Mouse (Mus musculus) neural tube, embryonic 15.5 days (tissue): ENCODE results near the gene Map2. TPM values are rescaled to one million over a fixed set of nuclear protein-coding genes. Genes with fewer than 3 reads are reported as not detected.

Source experiments
- ATAC-seq: fragments of 200-750 bp; cut with Nextera tagmentation; 2 replicates; pipeline ENCODE4 v1.8.0; 2017; ENCODE audit warnings: mild to moderate bottlenecking, moderate TSS enrichment, moderate library complexity; ENCODE audit not compliant: low FRiP score
- H3K27ac ChIP-seq: fragments of 300-500 bp; sonication (generic); replicated peaks from 2 replicates; pipeline ENCODE4 v1.5.1; 2015; ENCODE audit warnings: mild to moderate bottlenecking, inconsistent platforms
- H3K27me3 ChIP-seq: fragments of 300-500 bp; sonication (generic); replicated peaks from 2 replicates; pipeline ENCODE4 v1.6.1; 2015; ENCODE audit warnings: inconsistent platforms
- H3K36me3 ChIP-seq: fragments of 300-500 bp; sonication (generic); 2 replicates; pipeline ENCODE4 v1.6.1; 2015; ENCODE audit warnings: inconsistent platforms
- H3K4me1 ChIP-seq: fragments of 300-500 bp; sonication (generic); 2 replicates; pipeline ENCODE4 v1.6.1; 2015; ENCODE audit warnings: inconsistent platforms
- H3K4me2 ChIP-seq: fragments of 300-500 bp; sonication (generic); 2 replicates; pipeline ENCODE4 v1.6.1; 2015; ENCODE audit warnings: inconsistent platforms, mild to moderate bottlenecking, moderate library complexity
- H3K4me3 ChIP-seq: fragments of 300-500 bp; sonication (generic); replicated peaks from 2 replicates; pipeline ENCODE4 v1.5.1; 2015; ENCODE audit warnings: mild to moderate bottlenecking, inconsistent platforms
- H3K9ac ChIP-seq: fragments of 300-500 bp; sonication (generic); replicated peaks from 2 replicates; pipeline ENCODE4 v1.6.1; 2015; ENCODE audit warnings: mild to moderate bottlenecking, inconsistent platforms
- H3K9me3 ChIP-seq: fragments of 300-500 bp; sonication (generic); replicated peaks from 2 replicates; pipeline ENCODE4 v1.6.1; 2016; ENCODE audit warnings: inconsistent platforms
- WGBS: fragments of 180-500 bp; shearing (Covaris S2); methylation state at CpG from one replicate; pipeline ENCODE4 v1.1.7; 2015; ENCODE audit warnings: mixed read lengths; 5-methylcytosine and 5-hydroxymethylcytosine counted together
- polyA plus RNA-seq: library from polyadenylated mRNA; unstranded; fragments of >200 nt; fragmentation: Nextera tagmentation; extraction: Ambion mirVana; gene quantifications from 2 replicates; pipeline ENCODE4 v1.2.1, GENCODE M21; 2015

Map2 gene
- polyA plus RNA-seq, 1 experiment from 2014 or later, result 359 TPM

GRCm38 (mm10) chr1:66263220-66263619 is 88.1 kb downstream of the Map2 start:
- Histone ChIP-seq H3K36me3 (no peaks in the 10 kb centered on the region), H3K27ac (no peak overlapping the region), H3K4me3 (no peak overlapping the region), H3K27me3 (no peaks in the 10 kb centered on the region), H3K4me1 (0 out of 2 replicates have a peak, but pooled peaks cover 5% of the 10 kb centered on the region), H3K9me3 (no peaks in the 10 kb centered on the region), H3K9ac (no peak overlapping the region), H3K4me2 (no peak overlapping the region)
- WGBS, result 24% methylated on average over 3 of the region's 3 CpGs
- no peak for ATAC-seq

- Histone ChIP-seq H3K4me3 (no peak overlapping the region), H3K27ac (no peak overlapping the region), H3K4me1 (0 out of 2 replicates have a peak, but pooled peaks cover 6% of the 10 kb centered on the region), H3K9me3 (no peaks in the 10 kb centered on the region), H3K36me3 (no peaks in the 10 kb centered on the region), H3K4me2 (no peak overlapping the region), H3K9ac (no peak overlapping the region), H3K27me3 (no peaks in the 10 kb centered on the region)
- no peak for ATAC-seq
- WGBS, result 26% methylated on average over 4 of the region's 4 CpGs
Observed at GRCm38 (mm10) chr1:66266231-66266924, 91.3 kb downstream of the Map2 start.

- Histone ChIP-seq H3K4me3 (no peak overlapping the region), H3K9ac (no peak overlapping the region), H3K36me3 (no peaks in the 10 kb centered on the region), H3K27me3 (no peaks in the 10 kb centered on the region), H3K27ac (no peak overlapping the region), H3K9me3 (no peaks in the 10 kb centered on the region), H3K4me2 (no peak overlapping the region), H3K4me1 (peaks cover 7% of the 10 kb centered on the region; the same call in 1 of the 2 replicates)
- WGBS, result 52% methylated on average over 5 of the region's 5 CpGs
- peak; percentile 47; the same call in 1 of the 2 replicates for ATAC-seq
Observed at GRCm38 (mm10) chr1:66277663-66278062, 102.6 kb downstream of the Map2 start.

GRCm38 (mm10) chr1:66279222-66280009 is 104.3 kb downstream of the Map2 start:
- H3K27ac ChIP-seq, result no peak overlapping the region
- H3K4me2 ChIP-seq, result no peak overlapping the region
- no peak overlapping the region for H3K4me3 ChIP-seq
- WGBS, result 81% methylated on average over 4 of the region's 4 CpGs
- H3K27me3 ChIP-seq, result no peaks in the 10 kb centered on the region
- ATAC-seq, result no peak
- no peak overlapping the region for H3K9ac ChIP-seq
- H3K9me3 ChIP-seq, result no peaks in the 10 kb centered on the region
- no peaks in the 10 kb centered on the region for H3K36me3 ChIP-seq
- peaks cover 7% of the 10 kb centered on the region; the same call in 1 of the 2 replicates for H3K4me1 ChIP-seq

GRCm38 (mm10) chr1:66280152-66280551 is 105.1 kb downstream of the Map2 start:
- ATAC-seq, result no peak
- 98% methylated on average over 4 of the region's 4 CpGs for WGBS
- H3K4me2 ChIP-seq, result no peak overlapping the region

GRCm38 (mm10) chr1:66282447-66282846 is 107.4 kb downstream of the Map2 start:
- no peak for ATAC-seq
- Histone ChIP-seq H3K4me2 (no peak overlapping the region), H3K27me3 (no peaks in the 10 kb centered on the region), H3K36me3 (no peaks in the 10 kb centered on the region), H3K4me3 (no peak overlapping the region), H3K27ac (no peak overlapping the region), H3K9ac (no peak overlapping the region), H3K4me1 (peaks cover 7% of the 10 kb centered on the region; the same call in 1 of the 2 replicates), H3K9me3 (no peaks in the 10 kb centered on the region)
- WGBS, result 41% methylated on average over 3 of the region's 3 CpGs

More at GRCm38 (mm10) chr1:66280152-66280551, 105.1 kb downstream of the Map2 start:
- Histone ChIP-seq H3K27me3 (no peaks in the 10 kb centered on the region), H3K9me3 (no peaks in the 10 kb centered on the region), H3K4me3 (no peak overlapping the region), H3K9ac (no peak overlapping the region), H3K4me1 (peaks cover 7% of the 10 kb centered on the region; the same call in 1 of the 2 replicates), H3K27ac (no peak overlapping the region), H3K36me3 (no peaks in the 10 kb centered on the region)

- Histone ChIP-seq H3K27ac (no peak overlapping the region), H3K9me3 (no peaks in the 10 kb centered on the region), H3K9ac (no peak overlapping the region), H3K36me3 (no peaks in the 10 kb centered on the region), H3K27me3 (no peaks in the 10 kb centered on the region), H3K4me3 (no peak overlapping the region), H3K4me1 (no peaks in the 10 kb centered on the region), H3K4me2 (no peak overlapping the region)
- no peak for ATAC-seq
- WGBS, result 87% methylated on average over 4 of the region's 4 CpGs
Observed at GRCm38 (mm10) chr1:66288987-66289386, 113.9 kb downstream of the Map2 start.

GRCm38 (mm10) chr1:66292121-66292881 is 117.2 kb downstream of the Map2 start:
- Histone ChIP-seq H3K27me3 (no peaks in the 10 kb centered on the region), H3K4me2 (no peak overlapping the region), H3K4me1 (no peaks in the 10 kb centered on the region), H3K36me3 (no peaks in the 10 kb centered on the region), H3K9me3 (no peaks in the 10 kb centered on the region), H3K4me3 (no peak overlapping the region), H3K27ac (no peak overlapping the region), H3K9ac (no peak overlapping the region)
- no peak for ATAC-seq
- WGBS, result 83% methylated on average over 3 of the region's 3 CpGs

- Histone ChIP-seq H3K4me2 (no peak overlapping the region), H3K9ac (no peak overlapping the region), H3K27me3 (no peaks in the 10 kb centered on the region), H3K36me3 (no peaks in the 10 kb centered on the region), H3K4me1 (peaks cover 3% of the 10 kb centered on the region; the same call in 1 of the 2 replicates), H3K4me3 (no peak overlapping the region), H3K27ac (no peak overlapping the region), H3K9me3 (no peaks in the 10 kb centered on the region)
- 53% methylated on average over 6 of the region's 6 CpGs for WGBS
- no peak for ATAC-seq
Observed at GRCm38 (mm10) chr1:66299376-66299775, 124.3 kb downstream of the Map2 start.

- peak; percentile 42; the same call in 1 of the 2 replicates for ATAC-seq
- peak overlapping the region; percentile 65 for H3K4me2 ChIP-seq
- 41% methylated on average over 2 of the region's 2 CpGs for WGBS
Observed at GRCm38 (mm10) chr1:66320378-66321135, 145.5 kb downstream of the Map2 start.

GRCm38 (mm10) chr1:66321136-66321502 is 146.0 kb downstream of the Map2 start:
- H3K27ac ChIP-seq, result peak overlapping the region; percentile 94
- 9% methylated on average over 1 of the region's 1 CpGs for WGBS
- no peaks in the 10 kb centered on the region for H3K9me3 ChIP-seq
- H3K27me3 ChIP-seq, result no peaks in the 10 kb centered on the region
- peaks cover 28% of the 10 kb centered on the region for H3K4me1 ChIP-seq
- peak overlapping the region; percentile 65 for H3K4me2 ChIP-seq
- H3K4me3 ChIP-seq, result no peak overlapping the region
- H3K9ac ChIP-seq, result 0 out of 2 replicates have a peak overlapping the region, but pooled peaks have one; percentile 14
- peak; percentile 6; the same call in 1 of the 2 replicates for ATAC-seq
- H3K36me3 ChIP-seq, result no peaks in the 10 kb centered on the region

More at GRCm38 (mm10) chr1:66320378-66321135, 145.5 kb downstream of the Map2 start:
- peaks cover 26% of the 10 kb centered on the region for H3K4me1 ChIP-seq
- H3K9me3 ChIP-seq, result no peaks in the 10 kb centered on the region
- no peaks in the 10 kb centered on the region for H3K36me3 ChIP-seq
- peak overlapping the region; percentile 94 for H3K27ac ChIP-seq
- no peak overlapping the region for H3K4me3 ChIP-seq
- no peaks in the 10 kb centered on the region for H3K27me3 ChIP-seq
- H3K9ac ChIP-seq, result 0 out of 2 replicates have a peak overlapping the region, but pooled peaks have one; percentile 14
